Mouse (Mus musculus) thymus, adult 2 months (tissue): Measurements from ENCODE around the gene Samd4. TPM values are rescaled to one million over a fixed set of nuclear protein-coding genes. Genes with fewer than 3 reads are reported as not detected.

Experiments used
- DNase-seq: peaks from one replicate; pipeline ENCODE4 v3.0.0; 2021
- H3K27ac ChIP-seq: fragments of 200-500 bp; 2 replicates; pipeline ENCODE4 v1.5.1; 2012; ENCODE audit warnings: low read length, control low read depth; ENCODE audit not compliant: control insufficient read depth, insufficient read depth
- H3K27me3 ChIP-seq: fragments of 200-500 bp; 2 replicates; pipeline ENCODE4 v1.6.1; 2012; ENCODE audit warnings: mild to moderate bottlenecking, low read length, moderate library complexity, mixed read lengths; ENCODE audit not compliant: control insufficient read depth, insufficient read depth
- H3K36me3 ChIP-seq: fragments of 200-500 bp; 2 replicates; pipeline ENCODE4 v1.6.1; 2012; ENCODE audit warnings: mild to moderate bottlenecking, low read length, moderate library complexity; ENCODE audit not compliant: control insufficient read depth, insufficient read depth
- H3K4me1 ChIP-seq: fragments of 200-500 bp; replicated peaks from 2 replicates; pipeline ENCODE4 v1.6.1; 2012; ENCODE audit warnings: low read length; ENCODE audit not compliant: control insufficient read depth, insufficient read depth
- H3K4me3 ChIP-seq: fragments of 200-500 bp; 2 replicates; pipeline ENCODE4 v1.5.1; 2012; ENCODE audit warnings: mild to moderate bottlenecking, low read length, control low read depth, moderate library complexity; ENCODE audit not compliant: control insufficient read depth, insufficient read depth
- CTCF ChIP-seq: fragments of 200-500 bp; IDR thresholded peaks from 2 replicates; pipeline ENCODE4 v1.5.1; 2012; ENCODE audit warnings: mild to moderate bottlenecking, control low read depth, low read length, moderate library complexity, borderline replicate concordance; ENCODE audit not compliant: control insufficient read depth, poor library complexity, insufficient read depth; ENCODE audit errors: extremely low read depth
- POLR2A ChIP-seq: fragments of 200-500 bp; IDR thresholded peaks from 2 replicates; pipeline ENCODE4 v1.6.1; 2012; ENCODE audit warnings: mild to moderate bottlenecking, low read length, control low read depth, moderate library complexity; ENCODE audit not compliant: control insufficient read depth, poor library complexity, insufficient read depth; ENCODE audit errors: extremely low read depth
- WGBS: fragments of 180-500 bp; shearing (Covaris S2); methylation state at CpG from one replicate; pipeline ENCODE4 v1.1.7; 2018; 5-methylcytosine and 5-hydroxymethylcytosine counted together
- polyA plus RNA-seq: library from polyadenylated mRNA; depleted of rRNA; stranded (reverse); fragments of >200 nt; gene quantifications from 2 replicates; pipeline ENCODE4 v1.2.3, GENCODE M21; 2012

The Samd4 gene
- polyA plus RNA-seq, 1 experiment = 3.1 TPM

- WGBS = 95% methylated on average over 3 of the region's 3 CpGs
- no peak for DNase-seq
- Histone ChIP-seq H3K27ac (no peak overlapping the region), H3K27me3 (no peaks in the 10 kb centered on the region), H3K4me3 (no peak overlapping the region), H3K36me3 (no peaks in the 10 kb centered on the region), H3K4me1 (peaks cover 9% of the 10 kb centered on the region)
- TF ChIP-seq POLR2A (no peak), CTCF (no peak)
Measured at GRCm38 (mm10) chr14:47077576-47077970, 194.9 kb downstream of the Samd4 start.

- Histone ChIP-seq H3K36me3 (no peaks in the 10 kb centered on the region), H3K4me3 (no peak overlapping the region), H3K27me3 (no peaks in the 10 kb centered on the region), H3K4me1 (peaks cover 9% of the 10 kb centered on the region), H3K27ac (no peak overlapping the region)
- 96% methylated on average over 7 of the region's 7 CpGs for WGBS
- no peak for TF ChIP-seq CTCF
- DNase-seq = no peak
Measured at GRCm38 (mm10) chr14:47079911-47080310, 197.3 kb downstream of the Samd4 start.

GRCm38 (mm10) chr14:47083311-47083710 lies 200.7 kb downstream of the Samd4 start:
- peaks cover 9% of the 10 kb centered on the region for H3K4me1 ChIP-seq
- H3K27ac ChIP-seq = no peak overlapping the region
- DNase-seq = no peak
- H3K36me3 ChIP-seq = no peaks in the 10 kb centered on the region
- no peak for TF ChIP-seq CTCF
- no peak for TF ChIP-seq POLR2A
- H3K27me3 ChIP-seq = no peaks in the 10 kb centered on the region
- H3K4me3 ChIP-seq = no peak overlapping the region
- 88% methylated on average over 9 of the region's 9 CpGs for WGBS

- Histone ChIP-seq H3K27ac (no peak overlapping the region), H3K36me3 (no peaks in the 10 kb centered on the region), H3K4me3 (no peak overlapping the region), H3K27me3 (no peaks in the 10 kb centered on the region), H3K4me1 (peaks cover 9% of the 10 kb centered on the region)
- WGBS = 70% methylated on average over 6 of the region's 6 CpGs
- TF ChIP-seq CTCF (no peak), POLR2A (no peak)
- DNase-seq = no peak
Measured at GRCm38 (mm10) chr14:47083838-47084237, 201.2 kb downstream of the Samd4 start.

GRCm38 (mm10) chr14:47084686-47085085 lies 202.0 kb downstream of the Samd4 start:
- H3K4me3 ChIP-seq = no peak overlapping the region
- no peak for DNase-seq
- 95% methylated on average over 2 of the region's 2 CpGs for WGBS
- H3K4me1 ChIP-seq = peaks cover 10% of the 10 kb centered on the region
- no peaks in the 10 kb centered on the region for H3K36me3 ChIP-seq
- TF ChIP-seq POLR2A (no peak), CTCF (no peak)
- H3K27me3 ChIP-seq = no peaks in the 10 kb centered on the region
- no peak overlapping the region for H3K27ac ChIP-seq

- Histone ChIP-seq H3K36me3 (no peaks in the 10 kb centered on the region), H3K27me3 (no peaks in the 10 kb centered on the region), H3K27ac (no peak overlapping the region), H3K4me3 (no peak overlapping the region), H3K4me1 (peaks cover 16% of the 10 kb centered on the region)
- DNase-seq = no peak
- 46% methylated on average over 3 of the region's 3 CpGs for WGBS
- TF ChIP-seq CTCF (no peak), POLR2A (no peak)
Measured at GRCm38 (mm10) chr14:47086123-47086522, 203.5 kb downstream of the Samd4 start.

- Histone ChIP-seq H3K4me3 (0 out of 2 replicates have a peak overlapping the region, but pooled peaks have one; percentile 12), H3K4me1 (peaks cover 16% of the 10 kb centered on the region), H3K27ac (no peak overlapping the region), H3K36me3 (no peaks in the 10 kb centered on the region), H3K27me3 (no peaks in the 10 kb centered on the region)
- peak; percentile 53 for DNase-seq
- WGBS = 6% methylated on average over 16 of the region's 16 CpGs
- no peak for TF ChIP-seq POLR2A
- peak; percentile 75; the same call in 1 of the 2 replicates for TF ChIP-seq CTCF
Measured at GRCm38 (mm10) chr14:47086743-47087142, 204.1 kb downstream of the Samd4 start.
